Mouse (Mus musculus): ENCODE measurements around the gene Stk33.

DNA sequence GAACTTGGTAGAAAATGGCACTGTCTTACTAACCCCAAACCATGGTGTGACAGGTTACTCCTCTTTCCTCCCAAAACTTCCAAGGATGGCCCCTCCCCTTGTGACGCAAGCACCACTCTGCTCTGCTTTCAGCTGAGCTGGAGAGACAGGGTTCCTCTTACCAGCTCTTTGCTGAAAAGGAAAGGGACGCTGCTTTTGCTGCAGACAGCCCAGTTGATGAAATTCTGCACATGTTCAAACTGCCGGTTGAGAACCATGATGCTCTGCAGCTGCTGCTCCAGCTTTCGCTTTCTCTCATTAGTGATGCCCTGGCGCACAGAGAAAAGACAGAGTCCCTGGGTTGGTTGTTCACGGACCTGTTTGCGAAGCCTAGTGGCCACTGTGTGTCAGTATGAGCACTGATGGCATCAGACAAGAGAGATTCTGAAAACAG lies 41.9 kb upstream of the Stk33 start:
- no peak for TF ChIP-seq CTCF (IDR thresholded peaks at IDR 0.05; ENCODE audit: low read depth, low read length)
- TF ChIP-seq POLR2A (IDR thresholded peaks at IDR 0.05; ENCODE audit: extremely low read depth, insufficient read depth, low read length): no peak

Data from liver, adult 2 months (tissue).